8 mouse cellular contexts compared by ENCODE assay signal in genomic region chr6:91473805-91474440, GRCm38 (mm10). TPM values are rescaled to one million over a fixed set of nuclear protein-coding genes. Genes with fewer than 3 reads are reported as not detected.
A peak's percentile ranks its signal among the peaks of the same experiment; 100 is the strongest.
DNase-seq lines count a peak whose midpoint lies in the region; ATAC-seq lines count a peak whose summit lies in the region.

No protein-coding gene starts in this region.

- peaks cover 75% of the 10 kb centered on the region for H3K79me2 ChIP-seq in macrophage (ENCODE audit: inconsistent target)

- H3K4me3 ChIP-seq in macrophage (ENCODE audit: inconsistent target) = peak overlapping the region; percentile 98

- H3K36me3 ChIP-seq in macrophage (ENCODE audit: inconsistent target) = peaks cover 18% of the 10 kb centered on the region

- peak overlapping the region; percentile 58 for H3K27ac ChIP-seq in macrophage

- peak; percentile 12 for DNase-seq in kidney, adult 18-20 months
- DNase-seq in kidney, postnatal 25 days = no peak
- DNase-seq in thymus, postnatal 0 days (ENCODE audit: low spot score) = no peak
- no peak for DNase-seq in left cerebral cortex, postnatal 36 days (ENCODE audit: low spot score in 2 of 2)
- DNase-seq in left cerebral cortex, adult 11 months (ENCODE audit: low spot score) = no peak

- WGBS in macrophage (ENCODE audit: missing documents) = 1% methylated on average over 26 of the region's 27 CpGs

- peak; percentile 7 for ATAC-seq in activated CD4-positive, CD25-positive, alpha-beta regulatory T cell, adult 4 months
- ATAC-seq in hematopoietic stem cell, adult 5-6 weeks (replicated peaks in 1 of 2; ENCODE audit: insufficient read depth in 1 of 2, low FRiP score in 2 of 2, low TSS enrichment in 1 of 2, low read depth in 1 of 2, poor library complexity in 2 of 2, severe bottlenecking in 2 of 2) = peak; percentile 20 to 37

- intact Hi-C loops in left cerebral cortex, postnatal 36 days (cut with DNase I) = loop anchor here (5.0 kb wide), 1 partner anchor 43 kb away; the partner anchor contains the start of genes Lsm3 and Xpc

RNA-seq across cellular contexts. Expression of gene Tmem43, which starts 0.4 kb away (rescaled TPM):
- polyA plus RNA-seq in activated CD4-positive, CD25-positive, alpha-beta regulatory T cell, adult 4 months (2017; shearing (Covaris generic)) = 10 to 100 TPM; 40.2 to 44.3 TPM
- 53.8 and 62.5 TPM in 2 replicates for total RNA-seq in hematopoietic stem cell, adult 5-6 weeks (2017)
- total RNA-seq in macrophage (2018; cell fraction: chromatin; rRNA removed) = 10 to 100 TPM in 22 of 26 experiments, 1 to 10 TPM in 4; 5.0 to 45.3 (median 25.5) TPM
- 10 to 100 TPM; 25.8 to 51.2 (median 35.8) TPM for total RNA-seq in macrophage (2018; cell fraction: cytosol; rRNA removed)
- total RNA-seq in macrophage (2018; cell fraction: nucleus; rRNA removed) = 10 to 100 TPM; 22.3 to 63.9 (median 37.3) TPM
- 32.7 to 48.5 TPM (median 46.8 TPM) in 3 replicates for polyA plus RNA-seq in macrophage (2018)
- 44.3 and 44.5 TPM in 2 replicates for polyA plus RNA-seq in thymus, postnatal 0 days (2015; fragmentation: Nextera tagmentation; extraction: Ambion mirVana)
- total RNA-seq in left cerebral cortex, postnatal 36 days (2021) = 10 to 100 TPM; 24.9 to 29.6 TPM

RNA-seq across cellular contexts. Expression of gene Chchd4, which starts 0.6 kb away (rescaled TPM):
- 10 to 100 TPM; 11.0 to 12.6 TPM for polyA plus RNA-seq in activated CD4-positive, CD25-positive, alpha-beta regulatory T cell, adult 4 months (2017; shearing (Covaris generic))
- 14.4 and 20.3 TPM in 2 replicates for total RNA-seq in hematopoietic stem cell, adult 5-6 weeks (2017)
- total RNA-seq in macrophage (2018; cell fraction: chromatin; rRNA removed) = 10 to 100 TPM in 3 of 26 experiments, 1 to 10 TPM in 20, under 1 TPM in 2, not detected in 1; 0.52 to 11.6 (median 4.6) TPM
- total RNA-seq in macrophage (2018; cell fraction: cytosol; rRNA removed) = 1 to 10 TPM; 4.2 to 7.6 (median 6.3) TPM
- total RNA-seq in macrophage (2018; cell fraction: nucleus; rRNA removed) = 10 to 100 TPM in 2 of 26 experiments, 1 to 10 TPM in 23, under 1 TPM in 1; 0.89 to 14.3 (median 4.5) TPM
- 4.3 to 16.2 TPM (median 6.2 TPM) in 3 replicates for polyA plus RNA-seq in macrophage (2018)
- 21.6 and 23.7 TPM in 2 replicates for polyA plus RNA-seq in thymus, postnatal 0 days (2015; fragmentation: Nextera tagmentation; extraction: Ambion mirVana)
- total RNA-seq in left cerebral cortex, postnatal 36 days (2021) = 10 to 100 TPM; 19.8 to 21.1 TPM

RNA-seq across cellular contexts. Expression of gene Xpc, which starts 41.8 kb away (rescaled TPM):
- 10 to 100 TPM; 12.2 to 14.8 TPM for polyA plus RNA-seq in activated CD4-positive, CD25-positive, alpha-beta regulatory T cell, adult 4 months (2017; shearing (Covaris generic))
- total RNA-seq in hematopoietic stem cell, adult 5-6 weeks (2017) = 108 and 122 TPM in 2 replicates
- total RNA-seq in macrophage (2018; cell fraction: chromatin; rRNA removed) = 10 to 100 TPM in 12 of 26 experiments, 1 to 10 TPM in 14; 2.0 to 25.7 (median 7.2) TPM
- total RNA-seq in macrophage (2018; cell fraction: cytosol; rRNA removed) = 10 to 100 TPM in 12 of 26 experiments, 1 to 10 TPM in 14; 4.2 to 15.1 (median 9.7) TPM
- 10 to 100 TPM in 10 of 26 experiments, 1 to 10 TPM in 16; 3.0 to 18.5 (median 8.6) TPM for total RNA-seq in macrophage (2018; cell fraction: nucleus; rRNA removed)
- polyA plus RNA-seq in macrophage (2018) = 10.0 to 14.5 TPM (median 12.6 TPM) in 3 replicates
- polyA plus RNA-seq in thymus, postnatal 0 days (2015; fragmentation: Nextera tagmentation; extraction: Ambion mirVana) = 26.4 and 27.5 TPM in 2 replicates
- total RNA-seq in left cerebral cortex, postnatal 36 days (2021) = 10 to 100 TPM; 13.2 to 14.9 TPM

RNA-seq across cellular contexts. Expression of gene Lsm3, which starts 41.8 kb away (rescaled TPM):
- 100 to 1,000 TPM; 144 to 175 TPM for polyA plus RNA-seq in activated CD4-positive, CD25-positive, alpha-beta regulatory T cell, adult 4 months (2017; shearing (Covaris generic))
- total RNA-seq in hematopoietic stem cell, adult 5-6 weeks (2017) = 418 and 477 TPM in 2 replicates
- 10 to 100 TPM in 13 of 26 experiments, 1 to 10 TPM in 13; 5.4 to 27.1 (median 9.8) TPM for total RNA-seq in macrophage (2018; cell fraction: chromatin; rRNA removed)
- 10 to 100 TPM; 39.8 to 66.8 (median 51.2) TPM for total RNA-seq in macrophage (2018; cell fraction: cytosol; rRNA removed)
- 10 to 100 TPM in 20 of 26 experiments, 1 to 10 TPM in 6; 5.2 to 38.5 (median 15.9) TPM for total RNA-seq in macrophage (2018; cell fraction: nucleus; rRNA removed)
- 40.6 to 87.8 TPM (median 85.5 TPM) in 3 replicates for polyA plus RNA-seq in macrophage (2018)
- polyA plus RNA-seq in thymus, postnatal 0 days (2015; fragmentation: Nextera tagmentation; extraction: Ambion mirVana) = 327 and 351 TPM in 2 replicates
- total RNA-seq in left cerebral cortex, postnatal 36 days (2021) = 10 to 100 TPM; 35.0 to 41.3 TPM
